Mouse (Mus musculus) liver, embryonic 16.5 days (tissue): ENCODE results near the gene Lrmda. TPM values are rescaled to one million over a fixed set of nuclear protein-coding genes. Genes with fewer than 3 reads are reported as not detected.

ENCODE experiments used
- ATAC-seq: fragments of 200-750 bp; cut with Nextera tagmentation; 2 replicates; pipeline ENCODE4 v1.8.0; 2017; ENCODE audit warnings: low read depth, mild to moderate bottlenecking, moderate number of reproducible peaks, moderate library complexity
- H3K27ac ChIP-seq: fragments of 300-500 bp; sonication (generic); 2 replicates; pipeline ENCODE4 v1.5.1; 2014; ENCODE audit warnings: mild to moderate bottlenecking, low read length
- H3K27me3 ChIP-seq: fragments of 300-500 bp; sonication (generic); 2 replicates; pipeline ENCODE4 v1.6.1; 2014; ENCODE audit warnings: low read depth, low read length, mixed read lengths; ENCODE audit not compliant: control insufficient read depth, insufficient read depth
- H3K36me3 ChIP-seq: fragments of 300-500 bp; sonication (generic); 2 replicates; pipeline ENCODE4 v1.6.1; 2014; ENCODE audit warnings: mild to moderate bottlenecking; ENCODE audit not compliant: control insufficient read depth, insufficient read depth
- H3K4me1 ChIP-seq: fragments of 300-500 bp; sonication (generic); 2 replicates; pipeline ENCODE4 v1.6.1; 2014; ENCODE audit warnings: low read depth, low read length, mixed read lengths; ENCODE audit not compliant: control insufficient read depth
- H3K4me2 ChIP-seq: fragments of 300-500 bp; sonication (generic); 2 replicates; pipeline ENCODE4 v1.6.1; 2014; ENCODE audit warnings: low read depth, low read length, mixed read lengths
- H3K4me3 ChIP-seq: fragments of 300-500 bp; sonication (generic); 2 replicates; pipeline ENCODE4 v1.5.1; 2014; ENCODE audit warnings: low read depth, mild to moderate bottlenecking, low read length
- H3K9ac ChIP-seq: fragments of 300-500 bp; sonication (generic); 2 replicates; pipeline ENCODE4 v1.6.1; 2014; ENCODE audit warnings: low read depth, low read length
- H3K9me3 ChIP-seq: fragments of 300-500 bp; sonication (generic); replicated peaks from 2 replicates; pipeline ENCODE4 v1.6.1; 2016; ENCODE audit warnings: low read length; ENCODE audit not compliant: control insufficient read depth
- WGBS: fragments of 180-500 bp; shearing (Covaris S2); extraction: QIAGEN DNeasy Blood & Tissue Kit; methylation state at CpG from one replicate; pipeline ENCODE4 v1.1.7; 2014; ENCODE audit not compliant: insufficient replicate concordance; 5-methylcytosine and 5-hydroxymethylcytosine counted together
- polyA plus RNA-seq: library from polyadenylated mRNA; unstranded; fragments of >200 nt; fragmentation: Nextera tagmentation; extraction: Ambion mirVana; gene quantifications from 2 replicates; pipeline ENCODE4 v1.2.1, GENCODE M21; 2015

Gene Lrmda
- polyA plus RNA-seq, 1 experiment from 2014 or later: 0.46 TPM

- WGBS: 8% methylated on average over 2 of the region's 2 CpGs
- no peak for ATAC-seq
- Histone ChIP-seq H3K27me3 (no peaks in the 10 kb centered on the region), H3K4me3 (no peak overlapping the region), H3K4me1 (no peaks in the 10 kb centered on the region), H3K27ac (no peak overlapping the region), H3K9me3 (no peaks in the 10 kb centered on the region), H3K36me3 (no peaks in the 10 kb centered on the region), H3K9ac (no peak overlapping the region), H3K4me2 (no peak overlapping the region)
Observed at GRCm38 (mm10) chr14:22759216-22759615, 739.7 kb downstream of the Lrmda start.

- Histone ChIP-seq H3K27ac (no peak overlapping the region), H3K36me3 (no peaks in the 10 kb centered on the region), H3K4me1 (no peaks in the 10 kb centered on the region), H3K9me3 (no peaks in the 10 kb centered on the region), H3K27me3 (no peaks in the 10 kb centered on the region), H3K9ac (no peak overlapping the region), H3K4me3 (no peak overlapping the region), H3K4me2 (no peak overlapping the region)
- peak; percentile 24 for ATAC-seq
Observed at GRCm38 (mm10) chr14:22759673-22760072, 740.2 kb downstream of the Lrmda start.

- Histone ChIP-seq H3K4me2 (no peak overlapping the region), H3K27ac (no peak overlapping the region), H3K4me1 (no peaks in the 10 kb centered on the region), H3K9me3 (no peaks in the 10 kb centered on the region), H3K9ac (no peak overlapping the region), H3K36me3 (no peaks in the 10 kb centered on the region), H3K27me3 (no peaks in the 10 kb centered on the region), H3K4me3 (no peak overlapping the region)
- no peak for ATAC-seq
- 41% methylated on average over 7 of the region's 7 CpGs for WGBS
Observed at GRCm38 (mm10) chr14:22760241-22761039, 740.9 kb downstream of the Lrmda start.

- Histone ChIP-seq H3K4me3 (no peak overlapping the region), H3K27ac (no peak overlapping the region), H3K27me3 (no peaks in the 10 kb centered on the region), H3K9ac (no peak overlapping the region), H3K36me3 (no peaks in the 10 kb centered on the region), H3K4me2 (no peak overlapping the region), H3K4me1 (no peaks in the 10 kb centered on the region), H3K9me3 (no peaks in the 10 kb centered on the region)
- ATAC-seq: no peak
- 21% methylated on average over 2 of the region's 2 CpGs for WGBS
Observed at GRCm38 (mm10) chr14:22781709-22782108, 762.2 kb downstream of the Lrmda start.

- Histone ChIP-seq H3K9ac (no peak overlapping the region), H3K4me1 (no peaks in the 10 kb centered on the region), H3K4me3 (no peak overlapping the region), H3K9me3 (no peaks in the 10 kb centered on the region), H3K27ac (no peak overlapping the region), H3K36me3 (no peaks in the 10 kb centered on the region), H3K4me2 (no peak overlapping the region), H3K27me3 (no peaks in the 10 kb centered on the region)
- 24% methylated on average over 2 of the region's 2 CpGs for WGBS
- no peak for ATAC-seq
Observed at GRCm38 (mm10) chr14:22782365-22782764, 762.9 kb downstream of the Lrmda start.

- H3K27ac ChIP-seq: no peak overlapping the region
- H3K4me2 ChIP-seq: no peak overlapping the region
- 17% methylated on average over 15 of the region's 15 CpGs for WGBS
- H3K4me1 ChIP-seq: no peaks in the 10 kb centered on the region
- H3K36me3 ChIP-seq: no peaks in the 10 kb centered on the region
- H3K9ac ChIP-seq: no peak overlapping the region
- no peaks in the 10 kb centered on the region for H3K9me3 ChIP-seq
- H3K4me3 ChIP-seq: no peak overlapping the region
- no peak for ATAC-seq
- no peaks in the 10 kb centered on the region for H3K27me3 ChIP-seq
Observed at GRCm38 (mm10) chr14:22783211-22784161, 764.0 kb downstream of the Lrmda start.

- Histone ChIP-seq H3K36me3 (no peaks in the 10 kb centered on the region), H3K27ac (no peak overlapping the region), H3K9ac (no peak overlapping the region), H3K27me3 (no peaks in the 10 kb centered on the region), H3K9me3 (no peaks in the 10 kb centered on the region), H3K4me2 (no peak overlapping the region), H3K4me1 (no peaks in the 10 kb centered on the region), H3K4me3 (no peak overlapping the region)
- no peak for ATAC-seq
- 53% methylated on average over 4 of the region's 4 CpGs for WGBS
Observed at GRCm38 (mm10) chr14:22800020-22800419, 780.5 kb downstream of the Lrmda start.

GRCm38 (mm10) chr14:22800871-22801636 is 781.5 kb downstream of the Lrmda start:
- Histone ChIP-seq H3K27ac (no peak overlapping the region), H3K9ac (no peak overlapping the region), H3K9me3 (no peaks in the 10 kb centered on the region), H3K4me2 (no peak overlapping the region), H3K4me1 (no peaks in the 10 kb centered on the region), H3K4me3 (no peak overlapping the region), H3K27me3 (no peaks in the 10 kb centered on the region), H3K36me3 (no peaks in the 10 kb centered on the region)
- WGBS: 48% methylated on average over 13 of the region's 13 CpGs
- ATAC-seq: no peak
